Mouse (Mus musculus) megakaryocyte, embryonic 14.5 days (primary cell): Measurements from ENCODE around the gene Cpa2. TPM values are rescaled to one million over a fixed set of nuclear protein-coding genes. Genes with fewer than 3 reads are reported as not detected.

Experiments used
- H3K27me3 ChIP-seq: replicated peaks from 2 replicates; pipeline ENCODE3; 2012; ENCODE audit warnings: inconsistent platforms
- H3K36me3 ChIP-seq: replicated peaks from 2 replicates; pipeline ENCODE3; 2012; ENCODE audit warnings: low read length, inconsistent platforms, mixed read lengths
- H3K4me1 ChIP-seq: 2 replicates; pipeline ENCODE4 v1.6.1; 2012; ENCODE audit warnings: inconsistent platforms
- H3K4me3 ChIP-seq: replicated peaks from 2 replicates; pipeline ENCODE3; 2012; ENCODE audit warnings: moderate library complexity, mild to moderate bottlenecking, inconsistent platforms
- H3K9me3 ChIP-seq: 2 replicates; pipeline ENCODE4 v1.6.1; 2012; ENCODE audit warnings: inconsistent platforms
- FLI1 ChIP-seq: IDR thresholded peaks from 2 replicates; pipeline ENCODE4 v1.6.1; 2012; ENCODE audit warnings: low read length, inconsistent platforms, mixed read lengths
- GATA1 ChIP-seq: IDR thresholded peaks from 3 replicates; pipeline ENCODE4 v1.6.1; 2012; ENCODE audit warnings: mixed read lengths, low read length, inconsistent platforms, borderline replicate concordance
- polyA plus RNA-seq: library from polyadenylated mRNA; stranded (reverse); fragments of >175 nt; gene quantifications from 2 replicates; pipeline ENCODE4 v1.2.3, GENCODE M21; 2012; ENCODE audit warnings: low replicate concordance; ENCODE audit not compliant: insufficient read depth

Gene Cpa2
- polyA plus RNA-seq = not detected in 2 replicates

DNA sequence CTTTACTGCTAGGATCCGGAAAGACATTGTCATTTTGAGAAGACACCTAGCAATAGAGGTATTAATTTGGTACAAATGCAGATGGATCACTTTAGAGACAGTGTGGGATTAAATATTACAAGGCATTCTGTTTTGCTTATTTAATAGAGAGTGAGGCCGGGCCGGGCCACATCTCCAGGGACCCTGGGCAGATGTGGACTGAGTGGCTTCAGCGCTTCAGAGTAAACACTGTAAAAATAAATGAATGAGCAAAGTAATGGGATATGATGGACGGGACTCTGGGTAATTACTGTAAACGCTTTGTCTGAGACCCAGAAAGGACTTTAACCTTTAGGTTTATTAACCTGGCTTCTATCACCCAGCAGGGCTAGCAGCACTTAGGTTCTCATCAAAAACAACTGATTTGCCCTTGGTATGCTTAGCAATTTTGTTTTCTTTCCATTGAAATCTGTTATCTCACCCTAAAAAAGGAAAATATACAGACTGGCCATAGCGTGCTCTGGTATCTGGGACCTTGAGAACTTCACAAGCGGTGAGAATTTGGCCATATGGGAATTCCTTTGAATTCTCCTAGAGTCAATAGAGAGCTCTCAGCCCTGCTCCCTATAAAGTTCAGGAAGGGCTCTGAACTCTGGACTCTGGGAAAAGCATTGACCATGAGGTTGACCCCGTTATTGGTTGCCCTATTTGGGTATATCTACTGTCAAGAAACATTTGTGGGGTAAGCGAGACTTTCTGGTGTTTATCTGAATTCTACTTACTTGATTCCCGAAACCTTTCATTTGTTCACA is at the start of gene Cpa2:
Cpa2 (plus strand) TSS at position 574 of the 791 bp plus-strand sequence.
- no peak for TF ChIP-seq FLI1
- no peak for TF ChIP-seq GATA1
- Histone ChIP-seq H3K4me1 (no peaks in the 10 kb centered on the region), H3K4me3 (no peak within 1 kb of the TSS), H3K27me3 (peaks cover 57% of the 10 kb centered on the region), H3K36me3 (no peaks in the 10 kb centered on the region), H3K9me3 (peaks cover 5% of the 10 kb centered on the region; the same call in 1 of the 2 replicates)

DNA sequence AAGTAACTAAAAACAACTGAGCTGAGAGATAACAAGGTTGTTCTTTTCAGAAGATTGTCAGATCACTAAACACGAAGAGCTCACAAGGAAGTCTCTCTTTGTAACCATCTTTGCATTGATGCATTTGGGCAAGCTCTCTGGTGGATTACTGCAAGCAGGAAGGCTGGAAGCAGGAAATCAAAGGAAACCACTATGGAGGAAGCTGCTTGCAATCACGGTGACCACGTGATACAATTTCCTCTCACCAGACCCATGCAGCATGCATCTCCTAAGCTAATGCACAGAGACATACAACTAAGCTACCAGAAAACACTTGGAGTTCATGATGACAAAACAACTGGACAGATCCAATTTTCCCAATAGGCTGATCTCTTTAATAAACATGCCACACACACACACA is 42.3 kb upstream of the Cpa2 start:
- Histone ChIP-seq H3K36me3 (peaks cover 89% of the 10 kb centered on the region), H3K4me3 (no peak overlapping the region), H3K9me3 (no peaks in the 10 kb centered on the region), H3K27me3 (no peaks in the 10 kb centered on the region), H3K4me1 (peaks cover 8% of the 10 kb centered on the region)
- TF ChIP-seq GATA1 (no peak), FLI1 (no peak)

DNA sequence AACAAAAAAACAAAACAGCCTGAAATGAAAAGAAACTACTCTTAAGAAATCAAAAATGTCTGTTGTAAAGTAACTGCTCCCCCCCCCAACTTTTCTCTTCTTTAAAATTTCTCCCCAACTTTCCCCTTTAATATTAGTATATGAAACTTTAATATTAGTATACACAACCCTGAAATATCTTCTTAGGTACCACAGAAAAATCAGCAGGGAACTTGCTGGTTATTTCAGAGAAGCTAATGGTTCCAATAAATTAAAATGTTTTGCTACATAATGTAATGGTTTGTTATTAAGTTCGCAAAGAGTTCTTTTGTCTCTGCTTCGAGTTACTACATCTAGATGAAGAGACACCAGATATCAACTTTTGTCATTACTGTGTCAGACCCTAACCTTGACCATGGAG is 32.6 kb upstream of the Cpa2 start:
- H3K4me1 ChIP-seq = peaks cover 27% of the 10 kb centered on the region

DNA sequence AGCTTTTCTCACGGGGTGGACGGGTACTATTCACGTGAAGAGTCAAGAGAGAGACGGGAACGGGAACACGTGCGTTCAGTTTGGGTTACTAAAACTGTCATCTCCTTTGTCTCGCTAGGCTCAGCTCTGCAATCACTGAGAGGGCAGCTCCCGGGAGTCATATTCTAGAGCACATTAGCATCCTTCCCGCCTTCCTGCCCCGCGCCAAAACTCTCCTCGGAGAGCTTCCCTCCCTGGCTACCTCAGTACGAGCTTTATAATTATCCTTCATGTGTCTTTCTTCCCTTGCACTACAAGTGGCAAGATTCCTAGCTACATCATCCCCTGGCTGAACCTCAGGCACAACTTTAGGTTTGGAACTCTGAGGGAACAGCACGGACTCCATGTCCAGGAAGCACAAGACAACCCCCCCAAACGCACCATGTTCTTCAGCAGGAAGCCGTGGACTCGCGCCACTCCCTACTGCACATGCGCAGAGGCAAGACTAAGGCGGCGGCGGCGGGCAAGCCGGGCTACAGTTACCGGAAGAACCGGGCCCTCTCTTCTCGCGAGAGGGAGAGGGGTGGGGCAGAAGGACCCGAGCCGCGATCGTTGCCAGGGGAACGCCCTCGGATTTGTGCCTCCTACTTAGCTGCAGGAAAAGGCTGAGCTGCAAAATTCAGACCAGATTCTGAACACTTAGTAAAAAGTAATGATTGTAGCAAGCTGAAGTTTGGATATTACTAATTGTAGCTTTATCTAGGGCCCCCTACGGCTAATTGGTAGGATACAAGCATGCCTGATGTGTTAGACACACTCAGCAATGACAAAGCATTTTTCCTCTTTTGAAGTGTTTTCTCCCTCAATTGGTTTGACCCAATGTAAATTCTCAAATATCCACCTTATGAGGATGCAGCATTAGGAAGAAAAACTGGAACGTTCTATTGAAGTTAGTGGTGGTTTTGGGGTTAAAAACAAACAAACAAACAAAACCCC is 31.8 kb upstream of the Cpa2 start, which contains the start of the genes Tmem209 and Ssmem1:
Tmem209 (minus strand) TSS at position 519 of the 975 bp plus-strand sequence.
Ssmem1 (plus strand) TSS at position 585 of the 975 bp plus-strand sequence.
- Histone ChIP-seq H3K27me3 (no peaks in the 10 kb centered on the region), H3K4me3 (peak within 1 kb of the TSS; percentile 96), H3K36me3 (peaks cover 27% of the 10 kb centered on the region), H3K9me3 (peaks cover 3% of the 10 kb centered on the region; the same call in 1 of the 2 replicates), H3K4me1 (peaks cover 27% of the 10 kb centered on the region)
- TF ChIP-seq FLI1 = peak; percentile 21; the same call in 1 of the 2 replicates
- no peak for TF ChIP-seq GATA1

More for the DNA sequence above, 32.6 kb upstream of the Cpa2 start:
- no peaks in the 10 kb centered on the region for H3K27me3 ChIP-seq
- peaks cover 33% of the 10 kb centered on the region for H3K36me3 ChIP-seq
- H3K4me3 ChIP-seq = peak overlapping the region; percentile 96
- TF ChIP-seq FLI1 (no peak), GATA1 (no peak)
- peaks cover 3% of the 10 kb centered on the region; the same call in 1 of the 2 replicates for H3K9me3 ChIP-seq

DNA sequence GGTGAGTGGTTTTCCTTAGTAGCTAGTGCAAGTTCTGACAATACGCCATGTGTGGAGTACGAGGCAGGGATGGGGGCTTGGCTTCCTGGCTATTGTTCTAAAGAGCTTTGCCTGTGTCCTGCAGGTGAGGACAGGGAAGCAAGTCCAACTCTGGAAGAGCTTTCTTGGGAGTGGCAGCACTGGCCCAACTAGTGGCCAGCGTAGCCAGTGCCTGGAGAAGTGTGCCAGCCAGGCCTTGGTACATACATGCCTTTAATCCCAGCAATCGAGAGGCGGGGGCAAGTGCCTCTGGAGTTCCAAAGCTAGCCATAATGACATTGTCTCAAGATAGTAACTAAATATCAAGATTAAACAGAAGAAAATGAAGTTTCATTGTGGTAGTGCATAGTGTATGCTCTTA is 31.1 kb upstream of the Cpa2 start:
- TF ChIP-seq GATA1 (no peak), FLI1 (no peak)
- Histone ChIP-seq H3K4me3 (peak overlapping the region; percentile 96), H3K27me3 (no peaks in the 10 kb centered on the region), H3K9me3 (peaks cover 3% of the 10 kb centered on the region; the same call in 1 of the 2 replicates), H3K36me3 (peaks cover 20% of the 10 kb centered on the region), H3K4me1 (peaks cover 24% of the 10 kb centered on the region)

DNA sequence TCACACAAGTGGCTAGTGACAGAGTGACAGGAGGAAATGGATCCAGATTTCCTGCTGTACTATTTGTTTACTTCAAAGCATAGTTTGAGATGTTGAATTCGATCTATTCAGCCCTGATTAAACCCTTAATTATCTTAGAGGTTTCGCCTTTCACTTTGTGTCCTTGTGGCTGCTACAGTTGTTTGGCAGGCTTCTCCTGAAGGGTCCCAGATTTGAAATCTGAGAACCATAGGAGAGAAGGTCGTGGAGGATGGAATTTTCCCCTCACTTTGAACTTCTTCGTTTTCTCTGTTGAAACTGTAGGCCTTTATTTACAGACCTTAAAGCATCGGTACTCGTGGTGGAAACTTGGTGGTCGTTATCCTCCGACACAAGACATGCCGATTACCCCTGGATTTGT is 27.1 kb upstream of the Cpa2 start:
- H3K4me1 ChIP-seq = peaks cover 11% of the 10 kb centered on the region
- H3K36me3 ChIP-seq = no peaks in the 10 kb centered on the region
- no peak overlapping the region for H3K4me3 ChIP-seq
- TF ChIP-seq FLI1 (no peak), GATA1 (no peak)
- H3K27me3 ChIP-seq = peaks cover 6% of the 10 kb centered on the region
- peaks cover 3% of the 10 kb centered on the region; the same call in 1 of the 2 replicates for H3K9me3 ChIP-seq

DNA sequence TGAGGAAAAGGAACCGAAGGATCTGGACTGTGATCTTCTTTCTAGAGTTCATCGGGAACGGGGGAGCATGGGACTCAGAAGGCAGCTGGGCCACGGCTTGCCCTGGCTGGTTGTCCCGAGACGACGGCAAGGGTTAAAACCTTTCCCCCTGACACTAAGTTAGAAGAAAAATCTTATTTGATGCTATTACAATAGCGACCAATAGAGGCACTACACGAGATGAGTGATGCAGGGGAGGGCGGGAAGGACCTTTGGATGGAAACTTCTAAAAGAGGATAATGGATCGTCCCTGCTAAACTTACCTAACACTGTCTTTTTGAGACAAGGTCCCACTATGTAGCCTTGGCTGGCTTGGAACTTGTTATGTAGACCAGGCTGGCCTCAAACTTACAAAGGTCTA is 21.0 kb upstream of the Cpa2 start:
- Histone ChIP-seq H3K27me3 (peaks cover 15% of the 10 kb centered on the region), H3K9me3 (no peaks in the 10 kb centered on the region), H3K36me3 (no peaks in the 10 kb centered on the region), H3K4me3 (no peak overlapping the region), H3K4me1 (peaks cover 6% of the 10 kb centered on the region)
- no peak for TF ChIP-seq GATA1
- no peak for TF ChIP-seq FLI1

DNA sequence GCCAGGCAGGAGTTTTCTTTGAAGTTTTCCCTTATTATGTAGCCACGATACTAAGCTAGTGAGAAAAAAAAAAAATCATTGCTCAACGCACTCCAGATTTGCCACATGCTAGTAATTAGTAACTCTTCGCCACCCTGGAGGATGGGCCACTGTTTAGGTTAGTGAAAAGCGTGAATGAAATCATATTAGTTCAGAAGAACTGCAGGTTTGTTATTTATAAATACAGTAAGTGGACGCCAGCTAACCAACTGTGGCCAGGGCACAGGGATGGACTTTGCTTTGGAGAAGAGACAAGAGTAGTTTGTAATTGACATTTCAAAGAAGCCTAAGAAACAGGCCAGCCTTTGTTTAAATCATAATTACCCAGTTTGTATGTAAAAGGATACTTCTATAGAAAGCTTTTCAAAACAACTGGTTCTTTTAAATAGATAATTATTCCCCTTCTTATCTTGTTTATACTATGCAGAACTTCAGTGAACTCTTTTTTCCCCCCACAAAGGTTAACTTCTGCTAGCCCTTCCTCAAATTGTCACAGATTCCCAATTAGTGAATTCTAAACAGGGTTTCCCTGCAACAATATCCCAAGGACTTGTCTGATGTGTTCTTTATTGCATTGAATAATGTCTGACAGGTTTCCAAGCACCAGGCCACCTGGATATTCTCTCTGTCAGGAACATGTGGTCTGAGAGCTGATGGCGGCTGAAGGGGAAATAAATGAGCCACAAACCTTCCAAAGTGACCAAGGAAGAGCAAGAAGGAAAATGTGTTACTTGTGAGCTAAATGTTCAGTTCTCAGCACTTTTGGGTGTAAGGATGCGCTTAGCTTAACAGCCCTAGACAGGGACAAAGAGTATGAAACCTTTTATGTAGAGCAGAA is 15.7 kb upstream of the Cpa2 start:
- Histone ChIP-seq H3K27me3 (peaks cover 35% of the 10 kb centered on the region), H3K9me3 (no peaks in the 10 kb centered on the region), H3K4me1 (peaks cover 14% of the 10 kb centered on the region), H3K36me3 (no peaks in the 10 kb centered on the region), H3K4me3 (no peak overlapping the region)
- no peak for TF ChIP-seq GATA1
